Mouse (Mus musculus) hindbrain, embryonic 13.5 days (tissue): ENCODE results near the gene Zdhhc11. TPM values are rescaled to one million over a fixed set of nuclear protein-coding genes. Genes with fewer than 3 reads are reported as not detected.

Experiments
- ATAC-seq: fragments of 200-750 bp; cut with Nextera tagmentation; 2 replicates; pipeline ENCODE4 v1.8.0; 2017; ENCODE audit warnings: moderate TSS enrichment; ENCODE audit not compliant: low FRiP score
- H3K27ac ChIP-seq: fragments of 300-500 bp; sonication (generic); 2 replicates; pipeline ENCODE4 v1.5.1; 2015; ENCODE audit warnings: inconsistent platforms, mild to moderate bottlenecking, moderate library complexity
- H3K27me3 ChIP-seq: fragments of 300-500 bp; sonication (generic); 2 replicates; pipeline ENCODE4 v1.6.1; 2015; ENCODE audit warnings: mild to moderate bottlenecking, inconsistent platforms
- H3K36me3 ChIP-seq: fragments of 300-500 bp; sonication (generic); 2 replicates; pipeline ENCODE4 v1.6.1; 2015; ENCODE audit warnings: mild to moderate bottlenecking, inconsistent platforms
- H3K4me1 ChIP-seq: fragments of 300-500 bp; sonication (generic); replicated peaks from 2 replicates; pipeline ENCODE4 v1.6.1; 2015; ENCODE audit warnings: inconsistent platforms
- H3K4me2 ChIP-seq: fragments of 300-500 bp; sonication (generic); 2 replicates; pipeline ENCODE4 v1.6.1; 2015; ENCODE audit warnings: inconsistent platforms, mild to moderate bottlenecking, moderate library complexity
- H3K4me3 ChIP-seq: fragments of 300-500 bp; sonication (generic); 2 replicates; pipeline ENCODE4 v1.5.1; 2015; ENCODE audit warnings: mild to moderate bottlenecking, inconsistent platforms
- H3K9ac ChIP-seq: fragments of 300-500 bp; sonication (generic); 2 replicates; pipeline ENCODE4 v1.6.1; 2015; ENCODE audit warnings: mild to moderate bottlenecking, inconsistent platforms
- H3K9me3 ChIP-seq: fragments of 300-500 bp; sonication (generic); 2 replicates; pipeline ENCODE4 v1.6.1; 2016; ENCODE audit warnings: inconsistent platforms
- whole genome bisulfite sequencing: fragments of 180-500 bp; shearing (Covaris S2); methylation state at CpG from one replicate; pipeline ENCODE4 v1.1.7; 2015; 5-methylcytosine and 5-hydroxymethylcytosine counted together
- microRNA-seq: library from miRNA; unstranded; fragments of <30 nt; microRNA quantifications from one replicate; pipeline ENCODE4, GENCODE M21; 2016
- polyA plus RNA-seq: library from polyadenylated mRNA; unstranded; fragments of >200 nt; fragmentation: Nextera tagmentation; extraction: Ambion mirVana; gene quantifications from 2 replicates; pipeline ENCODE4 v1.2.1, GENCODE M21; 2015

The Zdhhc11 gene
- polyA plus RNA-seq, 1 experiment from 2014 or later, result not detected

GRCm38 (mm10) chr13:74031133-74031532 lies 67.5 kb downstream of the Zdhhc11 start:
- H3K36me3 ChIP-seq, result peaks cover 34% of the 10 kb centered on the region
- ATAC-seq, result no peak
- no peak overlapping the region for H3K4me2 ChIP-seq
- no peaks in the 10 kb centered on the region for H3K9me3 ChIP-seq
- no peak overlapping the region for H3K4me3 ChIP-seq
- WGBS, result 87% methylated on average over 8 of the region's 8 CpGs
- H3K27ac ChIP-seq, result no peak overlapping the region
- no peak overlapping the region for H3K9ac ChIP-seq
- H3K27me3 ChIP-seq, result no peaks in the 10 kb centered on the region
- no peaks in the 10 kb centered on the region for H3K4me1 ChIP-seq

- no peaks in the 10 kb centered on the region for H3K27me3 ChIP-seq
- H3K4me3 ChIP-seq, result no peak overlapping the region
- ATAC-seq, result no peak
- no peaks in the 10 kb centered on the region for H3K9me3 ChIP-seq
- no peaks in the 10 kb centered on the region for H3K4me1 ChIP-seq
- no peak overlapping the region for H3K9ac ChIP-seq
- no peak overlapping the region for H3K27ac ChIP-seq
- H3K36me3 ChIP-seq, result peaks cover 57% of the 10 kb centered on the region
- 70% methylated on average over 2 of the region's 2 CpGs for WGBS
- H3K4me2 ChIP-seq, result no peak overlapping the region
These were observed 71.1 kb downstream of the Zdhhc11 start for GRCm38 (mm10) chr13:74034756-74035155.

GRCm38 (mm10) chr13:74035776-74036175 lies 72.1 kb downstream of the Zdhhc11 start:
- WGBS, result 95% methylated on average over 2 of the region's 2 CpGs
- Histone ChIP-seq H3K4me2 (no peak overlapping the region), H3K27ac (no peak overlapping the region), H3K9me3 (no peaks in the 10 kb centered on the region), H3K9ac (no peak overlapping the region), H3K36me3 (peaks cover 60% of the 10 kb centered on the region), H3K27me3 (no peaks in the 10 kb centered on the region), H3K4me1 (no peaks in the 10 kb centered on the region), H3K4me3 (no peak overlapping the region)
- ATAC-seq, result no peak

- no peaks in the 10 kb centered on the region for H3K9me3 ChIP-seq
- ATAC-seq, result no peak
- H3K36me3 ChIP-seq, result peaks cover 54% of the 10 kb centered on the region
- H3K4me1 ChIP-seq, result no peaks in the 10 kb centered on the region
- H3K9ac ChIP-seq, result no peak overlapping the region
- H3K27ac ChIP-seq, result no peak overlapping the region
- H3K4me3 ChIP-seq, result no peak overlapping the region
- no peak overlapping the region for H3K4me2 ChIP-seq
- H3K27me3 ChIP-seq, result no peaks in the 10 kb centered on the region
- WGBS, result 95% methylated on average over 3 of the region's 3 CpGs
These were observed 76.3 kb downstream of the Zdhhc11 start for GRCm38 (mm10) chr13:74039926-74040325.

Small RNA genes within 50 kb of the gene (microRNA-seq; reads per million reads assigned to microRNA genes)
- not detected for gene Gm25197

Other genes starting within 250 kb of the Zdhhc11 start
- 14.3 and 14.9 TPM in 2 replicates for gene Slc12a7, start 230.8 kb upstream of the Zdhhc11 start, polyA plus RNA-seq
- gene Nkd2, start 116.2 kb upstream of the Zdhhc11 start, polyA plus RNA-seq, result 9.5 and 9.7 TPM in 2 replicates
- 14.0 and 15.2 TPM in 2 replicates for gene Trip13, start 26.1 kb upstream of the Zdhhc11 start, polyA plus RNA-seq
- gene Brd9, start 26.0 kb upstream of the Zdhhc11 start, polyA plus RNA-seq, result 98.9 and 105 TPM in 2 replicates
- 7.3 and 8.2 TPM in 2 replicates for gene Tppp, start 45.6 kb downstream of the Zdhhc11 start, polyA plus RNA-seq
- gene Cep72, start 98.4 kb downstream of the Zdhhc11 start, polyA plus RNA-seq, result 10.0 and 12.0 TPM in 2 replicates
- gene Slc9a3, start 157.6 kb downstream of the Zdhhc11 start, polyA plus RNA-seq, result 0.04 TPM in 2 replicates
- 113 and 114 TPM in 2 replicates for gene Exoc3, start 244.9 kb downstream of the Zdhhc11 start, polyA plus RNA-seq